Mouse (Mus musculus): ENCODE results near the gene Chp2. TPM values are rescaled to one million over a fixed set of nuclear protein-coding genes. Genes with fewer than 3 reads are reported as not detected.

Gene Chp2
- polyA plus RNA-seq, 1 experiment from 2014 or later, result 0.96 TPM

GRCm38 (mm10) chr7:122247254-122247864 lies 28.1 kb downstream of the Chp2 start:
- no peak for ATAC-seq (ENCODE audit: low read depth)
- WGBS, result 77% methylated on average over 10 of the region's 10 CpGs
- no peaks in the 10 kb centered on the region for H3K9me3 ChIP-seq (ENCODE audit: control insufficient read depth, low read length)
- H3K27me3 ChIP-seq (ENCODE audit: control insufficient read depth, insufficient read depth, low read length), result no peaks in the 10 kb centered on the region
- H3K9ac ChIP-seq (replicated peaks; ENCODE audit: low read depth, low read length), result no peak overlapping the region
- no peak overlapping the region for H3K4me2 ChIP-seq (ENCODE audit: low read depth, low read length)
- no peaks in the 10 kb centered on the region for H3K36me3 ChIP-seq (ENCODE audit: control insufficient read depth, insufficient read depth, low read length)
- no peak overlapping the region for H3K27ac ChIP-seq (ENCODE audit: low read depth, low read length)
- no peaks in the 10 kb centered on the region for H3K4me1 ChIP-seq (ENCODE audit: control insufficient read depth, insufficient read depth, low read length)
- no peak overlapping the region for H3K4me3 ChIP-seq (ENCODE audit: low read depth, low read length)

DNA sequence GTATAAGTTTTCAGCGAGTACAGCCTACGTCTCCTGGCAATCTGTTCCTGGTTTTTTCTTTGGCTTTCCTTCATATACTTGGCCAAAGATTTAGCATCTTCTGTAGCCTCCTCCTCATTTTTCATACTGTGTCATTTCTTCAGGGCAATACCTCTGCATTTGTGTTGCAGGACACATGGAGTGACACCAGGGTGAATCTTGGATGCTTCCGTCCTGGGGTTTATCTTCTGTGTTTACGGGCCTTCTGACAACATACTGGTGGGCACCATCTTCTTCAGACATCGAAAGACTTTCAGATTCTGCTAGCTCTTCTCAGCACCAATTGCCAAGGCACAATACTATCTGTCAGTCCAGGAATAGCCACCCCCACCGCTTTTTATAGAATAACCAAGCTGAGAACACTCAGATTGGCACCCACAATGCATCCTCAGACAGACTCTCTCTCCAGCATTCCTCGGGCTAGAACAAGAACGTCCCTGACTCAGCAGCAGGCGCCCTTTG lies 30.1 kb downstream of the Chp2 start:
- Histone ChIP-seq H3K4me1 (ENCODE audit: control insufficient read depth, insufficient read depth, low read length) (no peaks in the 10 kb centered on the region), H3K27ac (ENCODE audit: low read depth, low read length) (no peak overlapping the region), H3K36me3 (ENCODE audit: control insufficient read depth, insufficient read depth, low read length) (no peaks in the 10 kb centered on the region), H3K4me2 (ENCODE audit: low read depth, low read length) (no peak overlapping the region), H3K27me3 (ENCODE audit: control insufficient read depth, insufficient read depth, low read length) (no peaks in the 10 kb centered on the region), H3K9me3 (ENCODE audit: control insufficient read depth, low read length) (no peaks in the 10 kb centered on the region), H3K4me3 (ENCODE audit: low read depth, low read length) (no peak overlapping the region), H3K9ac (replicated peaks; ENCODE audit: low read depth, low read length) (no peak overlapping the region)
- WGBS, result 89% methylated on average over 9 of the region's 9 CpGs
- no peak for ATAC-seq (ENCODE audit: low read depth)

DNA sequence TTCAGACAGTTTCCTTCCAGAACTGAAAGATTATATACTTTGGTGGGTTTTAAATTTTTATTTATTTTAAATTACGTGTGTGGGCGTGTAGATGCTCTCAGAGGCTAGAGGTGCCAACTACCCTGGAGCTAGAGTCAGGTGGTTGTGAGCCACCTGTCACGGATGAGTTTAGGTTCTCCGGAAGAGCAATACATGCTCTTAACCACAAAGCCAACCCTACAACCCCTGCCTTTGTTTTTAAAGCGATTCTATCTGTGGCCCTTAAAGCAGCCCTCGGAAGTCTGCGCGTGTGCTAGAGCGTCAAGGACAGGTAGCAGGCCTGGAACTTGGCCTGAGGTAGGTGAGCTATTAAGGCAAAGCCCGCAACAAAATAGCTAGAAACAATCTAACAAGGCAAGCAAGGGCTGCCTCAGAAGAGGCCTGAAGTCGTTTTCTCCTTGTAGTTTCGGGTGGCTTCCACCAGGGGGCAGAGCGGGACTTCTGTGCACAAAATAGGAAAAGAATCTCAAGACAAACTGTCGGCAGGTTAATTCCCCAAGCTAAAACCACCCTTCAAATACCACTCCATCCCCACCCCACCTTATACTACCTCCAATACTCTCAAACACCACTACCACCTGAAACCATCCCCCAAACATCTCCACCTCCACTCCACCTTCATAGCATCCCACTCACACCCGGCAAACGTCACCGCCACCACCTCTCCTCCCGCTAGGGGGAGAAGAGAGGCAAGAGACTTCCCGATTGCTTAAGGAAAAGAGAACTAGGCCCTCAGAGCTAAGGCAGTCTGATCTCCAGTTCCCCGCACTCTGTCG lies 32.1 kb downstream of the Chp2 start:
- H3K9me3 ChIP-seq (ENCODE audit: control insufficient read depth, low read length), result no peaks in the 10 kb centered on the region
- 30% methylated on average over 21 of the region's 21 CpGs for WGBS

DNA sequence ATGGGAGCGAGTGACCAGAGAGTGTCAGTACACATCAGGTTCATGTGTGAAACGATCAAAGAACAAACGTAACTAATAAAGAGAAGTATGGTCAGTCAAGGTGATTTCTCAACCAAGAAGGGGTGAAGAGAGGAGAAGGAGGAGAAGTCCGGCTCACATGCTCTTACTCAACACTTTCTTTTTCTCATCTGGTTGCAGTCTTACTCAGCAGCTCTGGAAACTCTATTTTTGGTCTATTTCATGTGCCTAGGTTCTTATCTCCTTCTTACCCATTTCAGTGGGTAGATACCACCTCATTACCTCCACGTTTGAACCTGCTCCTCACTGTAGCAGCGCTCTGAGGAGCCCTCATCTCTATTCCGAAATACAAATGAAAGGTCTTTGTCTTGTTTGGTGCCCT lies 37.4 kb downstream of the Chp2 start:
- no peak for ATAC-seq (ENCODE audit: low read depth)
- WGBS, result 84% methylated on average over 7 of the region's 7 CpGs

More for the DNA sequence above, 32.1 kb downstream of the Chp2 start:
- H3K4me3 ChIP-seq (ENCODE audit: low read depth, low read length), result no peak overlapping the region
- H3K36me3 ChIP-seq (ENCODE audit: control insufficient read depth, insufficient read depth, low read length), result no peaks in the 10 kb centered on the region
- no peaks in the 10 kb centered on the region for H3K27me3 ChIP-seq (ENCODE audit: control insufficient read depth, insufficient read depth, low read length)
- no peak overlapping the region for H3K9ac ChIP-seq (replicated peaks; ENCODE audit: low read depth, low read length)
- no peak overlapping the region; the same call in 1 of the 2 replicates for H3K4me2 ChIP-seq (ENCODE audit: low read depth, low read length)
- no peak overlapping the region for H3K27ac ChIP-seq (ENCODE audit: low read depth, low read length)
- H3K4me1 ChIP-seq (ENCODE audit: control insufficient read depth, insufficient read depth, low read length), result no peaks in the 10 kb centered on the region
- ATAC-seq (ENCODE audit: low read depth), result peak; percentile 70; the same call in 1 of the 2 replicates

GRCm38 (mm10) chr7:122258521-122258920 lies 39.2 kb downstream of the Chp2 start:
- H3K4me3 ChIP-seq (ENCODE audit: low read depth, low read length), result no peak overlapping the region
- no peaks in the 10 kb centered on the region for H3K36me3 ChIP-seq (ENCODE audit: control insufficient read depth, insufficient read depth, low read length)
- no peak overlapping the region for H3K9ac ChIP-seq (replicated peaks; ENCODE audit: low read depth, low read length)
- no peaks in the 10 kb centered on the region for H3K4me1 ChIP-seq (ENCODE audit: control insufficient read depth, insufficient read depth, low read length)
- WGBS, result 85% methylated on average over 4 of the region's 4 CpGs
- no peak for ATAC-seq (ENCODE audit: low read depth)
- no peaks in the 10 kb centered on the region for H3K27me3 ChIP-seq (ENCODE audit: control insufficient read depth, insufficient read depth, low read length)
- no peak overlapping the region for H3K27ac ChIP-seq (ENCODE audit: low read depth, low read length)
- no peaks in the 10 kb centered on the region for H3K9me3 ChIP-seq (ENCODE audit: control insufficient read depth, low read length)
- no peak overlapping the region for H3K4me2 ChIP-seq (ENCODE audit: low read depth, low read length)

More for the DNA sequence above, 37.4 kb downstream of the Chp2 start:
- Histone ChIP-seq H3K9ac (replicated peaks; ENCODE audit: low read depth, low read length) (no peak overlapping the region), H3K27ac (ENCODE audit: low read depth, low read length) (no peak overlapping the region), H3K4me3 (ENCODE audit: low read depth, low read length) (no peak overlapping the region), H3K27me3 (ENCODE audit: control insufficient read depth, insufficient read depth, low read length) (no peaks in the 10 kb centered on the region), H3K4me2 (ENCODE audit: low read depth, low read length) (no peak overlapping the region), H3K36me3 (ENCODE audit: control insufficient read depth, insufficient read depth, low read length) (no peaks in the 10 kb centered on the region), H3K4me1 (ENCODE audit: control insufficient read depth, insufficient read depth, low read length) (no peaks in the 10 kb centered on the region), H3K9me3 (ENCODE audit: control insufficient read depth, low read length) (no peaks in the 10 kb centered on the region)

- ATAC-seq (ENCODE audit: low read depth), result no peak
- Histone ChIP-seq H3K27ac (ENCODE audit: low read depth, low read length) (no peak overlapping the region), H3K4me2 (ENCODE audit: low read depth, low read length) (no peak overlapping the region), H3K27me3 (ENCODE audit: control insufficient read depth, insufficient read depth, low read length) (no peaks in the 10 kb centered on the region), H3K4me3 (ENCODE audit: low read depth, low read length) (no peak overlapping the region), H3K9ac (replicated peaks; ENCODE audit: low read depth, low read length) (no peak overlapping the region), H3K9me3 (ENCODE audit: control insufficient read depth, low read length) (no peaks in the 10 kb centered on the region), H3K36me3 (ENCODE audit: control insufficient read depth, insufficient read depth, low read length) (no peaks in the 10 kb centered on the region), H3K4me1 (ENCODE audit: control insufficient read depth, insufficient read depth, low read length) (no peaks in the 10 kb centered on the region)
- WGBS, result 85% methylated on average over 5 of the region's 5 CpGs
Measured at GRCm38 (mm10) chr7:122260055-122260602, 40.8 kb downstream of the Chp2 start.

DNA sequence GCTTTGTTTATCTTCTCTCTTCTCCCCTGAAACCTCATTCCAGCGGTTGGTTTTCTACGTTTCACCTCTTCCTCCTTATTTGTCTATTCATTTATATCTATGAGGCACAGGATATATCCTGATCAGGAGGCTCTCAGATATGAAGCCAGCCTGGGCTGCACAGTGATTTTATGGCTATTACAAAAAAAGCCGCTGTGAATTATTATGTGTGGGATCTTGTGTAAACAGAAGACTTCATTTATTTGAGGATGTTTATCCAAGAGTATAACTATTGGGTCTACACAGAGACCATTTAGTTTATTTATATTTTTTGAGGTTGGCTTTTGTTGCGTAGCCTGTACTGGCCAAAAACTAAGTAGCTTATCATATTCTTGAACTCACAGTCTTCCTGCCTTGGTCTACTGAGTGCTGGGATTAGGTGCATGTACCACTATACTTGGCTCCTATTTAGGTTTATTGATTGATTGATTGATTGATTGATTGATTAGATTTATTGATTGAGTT lies 49.7 kb downstream of the Chp2 start:
- ATAC-seq (ENCODE audit: low read depth), result no peak
- H3K4me2 ChIP-seq (ENCODE audit: low read depth, low read length), result no peak overlapping the region
- no peaks in the 10 kb centered on the region for H3K36me3 ChIP-seq (ENCODE audit: control insufficient read depth, insufficient read depth, low read length)
- no peaks in the 10 kb centered on the region for H3K27me3 ChIP-seq (ENCODE audit: control insufficient read depth, insufficient read depth, low read length)
- 89% methylated on average over 4 of the region's 4 CpGs for WGBS
- H3K4me3 ChIP-seq (ENCODE audit: low read depth, low read length), result no peak overlapping the region
- no peaks in the 10 kb centered on the region for H3K4me1 ChIP-seq (ENCODE audit: control insufficient read depth, insufficient read depth, low read length)
- no peak overlapping the region for H3K27ac ChIP-seq (ENCODE audit: low read depth, low read length)
- H3K9ac ChIP-seq (replicated peaks; ENCODE audit: low read depth, low read length), result no peak overlapping the region
- no peaks in the 10 kb centered on the region for H3K9me3 ChIP-seq (ENCODE audit: control insufficient read depth, low read length)

DNA sequence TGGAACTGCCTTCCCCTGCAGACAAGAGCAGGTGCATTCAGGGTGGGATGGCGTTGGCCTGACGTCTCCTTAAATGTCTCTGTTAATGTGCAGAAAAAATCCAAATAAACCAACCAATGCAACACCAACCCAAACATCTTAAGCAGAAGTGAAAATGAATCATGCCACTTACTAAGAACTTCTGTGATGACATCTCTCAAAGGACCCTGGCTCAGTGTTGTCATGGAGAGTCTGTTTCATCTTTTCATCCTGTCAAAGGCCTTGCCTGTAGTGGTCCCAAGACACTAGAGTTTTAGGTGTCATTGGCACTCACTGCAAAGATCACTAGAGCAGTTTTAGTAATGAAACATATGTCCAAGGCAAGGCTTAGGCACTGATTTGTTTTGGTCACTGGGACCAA lies 53.0 kb downstream of the Chp2 start:
- no peaks in the 10 kb centered on the region for H3K9me3 ChIP-seq (ENCODE audit: control insufficient read depth, low read length)
- H3K4me1 ChIP-seq (ENCODE audit: control insufficient read depth, insufficient read depth, low read length), result no peaks in the 10 kb centered on the region
- no peak overlapping the region for H3K9ac ChIP-seq (replicated peaks; ENCODE audit: low read depth, low read length)
- H3K27ac ChIP-seq (ENCODE audit: low read depth, low read length), result no peak overlapping the region
- no peak overlapping the region for H3K4me3 ChIP-seq (ENCODE audit: low read depth, low read length)
- no peaks in the 10 kb centered on the region for H3K36me3 ChIP-seq (ENCODE audit: control insufficient read depth, insufficient read depth, low read length)
- ATAC-seq (ENCODE audit: low read depth), result no peak
- no peak overlapping the region for H3K4me2 ChIP-seq (ENCODE audit: low read depth, low read length)
- 90% methylated on average over 2 of the region's 2 CpGs for WGBS
- H3K27me3 ChIP-seq (ENCODE audit: control insufficient read depth, insufficient read depth, low read length), result no peaks in the 10 kb centered on the region
